ENCODE assay signal across 8 mouse cellular contexts in the genomic region with DNA sequence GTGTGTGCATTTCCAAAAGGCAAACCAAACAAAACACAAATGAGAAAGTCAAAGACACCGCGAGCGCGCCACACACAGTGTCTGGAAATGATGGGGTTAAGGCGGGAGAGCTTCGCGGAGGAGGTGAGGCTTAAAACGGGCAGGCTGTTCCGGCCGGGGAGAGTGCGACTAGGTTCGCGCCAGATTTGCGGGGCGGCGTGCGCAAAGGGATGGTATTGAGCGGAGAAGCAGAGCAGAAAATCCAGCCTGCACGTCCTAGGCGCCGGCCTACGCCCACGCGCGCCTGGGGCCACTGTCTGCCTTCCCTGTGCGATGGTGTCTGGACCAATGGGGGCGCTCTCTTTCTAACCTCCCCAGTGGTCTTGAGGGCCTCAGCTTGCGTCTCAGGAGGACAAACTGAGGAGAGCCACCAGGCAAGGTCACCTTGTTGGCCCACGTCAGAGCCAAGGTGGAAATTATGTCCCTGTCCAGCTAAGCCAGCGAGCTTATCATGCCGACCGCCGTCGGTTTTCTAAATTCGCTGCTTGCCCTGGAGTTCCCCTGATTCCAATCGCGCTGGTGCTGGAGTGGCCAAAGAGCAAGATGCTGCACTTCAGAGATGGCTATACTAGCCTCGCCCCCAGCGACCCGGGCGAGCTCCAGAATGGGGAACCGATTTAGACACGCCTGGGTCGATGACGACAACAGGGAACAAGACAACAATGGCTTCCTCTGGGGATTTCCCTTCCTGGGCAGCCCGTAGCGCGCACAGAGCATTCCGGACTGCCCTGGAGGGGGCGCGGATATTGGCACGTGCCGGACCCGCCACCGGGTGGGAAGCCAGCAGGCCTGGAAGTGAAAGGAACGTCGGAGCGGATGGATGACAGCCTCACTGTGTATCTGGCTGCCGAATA. TPM values are rescaled to one million over a fixed set of nuclear protein-coding genes. Genes with fewer than 3 reads are reported as not detected.
DNase-seq lines count a peak whose midpoint lies in the region; ATAC-seq and TF ChIP-seq lines count a peak whose summit lies in the region.

No protein-coding gene starts in this region.

- no peak overlapping the region for H3K9ac ChIP-seq in embryonic facial prominence, embryonic 12.5 days
- peak overlapping the region; percentile 53 for H3K9ac ChIP-seq in heart, embryonic 16.5 days (ENCODE audit: low read length)
- H3K9ac ChIP-seq in kidney, postnatal 0 days (ENCODE audit: low read depth, low read length), result no peak overlapping the region
- H3K9ac ChIP-seq in lung, postnatal 0 days (replicated peaks; ENCODE audit: low read depth), result no peak overlapping the region
- 0 out of 2 replicates have a peak overlapping the region, but pooled peaks have one; percentile 30 for H3K9ac ChIP-seq in neural tube, embryonic 15.5 days (replicated peaks)

- TF ChIP-seq CTCF in kidney, postnatal 0 days (IDR thresholded peaks at IDR 0.05; ENCODE audit: low read depth), result peak; percentile 17; the same call in 1 of the 2 replicates
- peak; percentile 55 for TF ChIP-seq CTCF in lung, postnatal 0 days (IDR thresholded peaks at IDR 0.05)

- H3K27me3 ChIP-seq in embryonic facial prominence, embryonic 12.5 days, result peaks cover 94% of the 10 kb centered on the region
- peaks cover 84% of the 10 kb centered on the region for H3K27me3 ChIP-seq in heart, embryonic 16.5 days (ENCODE audit: control insufficient read depth, insufficient read depth, low read length)
- peaks cover 63% of the 10 kb centered on the region for H3K27me3 ChIP-seq in kidney, postnatal 0 days (ENCODE audit: insufficient read depth, low read length)
- peaks cover 58% of the 10 kb centered on the region for H3K27me3 ChIP-seq in lung, postnatal 0 days (replicated peaks; ENCODE audit: insufficient read depth, low read length)
- peaks cover 73% of the 10 kb centered on the region for H3K27me3 ChIP-seq in neural tube, embryonic 15.5 days (replicated peaks)

- no peak for ATAC-seq in embryonic facial prominence, embryonic 12.5 days (ENCODE audit: insufficient number of reproducible peaks, insufficient read depth, low FRiP score, low TSS enrichment)
- ATAC-seq in heart, embryonic 16.5 days (replicated peaks; ENCODE audit: extremely low read depth, insufficient read depth, low FRiP score), result peak; percentile 61
- no peak for ATAC-seq in kidney, postnatal 0 days (replicated peaks; ENCODE audit: low FRiP score, low read depth)
- ATAC-seq in lung, postnatal 0 days, result peak; percentile 83
- no peak for ATAC-seq in neural tube, embryonic 15.5 days (ENCODE audit: low FRiP score)

- no peaks in the 10 kb centered on the region for H3K9me3 ChIP-seq in embryonic facial prominence, embryonic 12.5 days
- H3K9me3 ChIP-seq in heart, embryonic 16.5 days (replicated peaks; ENCODE audit: control insufficient read depth, low read length), result no peaks in the 10 kb centered on the region; the same call in 1 of the 2 replicates
- H3K9me3 ChIP-seq in kidney, postnatal 0 days (replicated peaks; ENCODE audit: low read length), result no peaks in the 10 kb centered on the region
- no peaks in the 10 kb centered on the region for H3K9me3 ChIP-seq in lung, postnatal 0 days (ENCODE audit: low read length)
- H3K9me3 ChIP-seq in neural tube, embryonic 15.5 days (replicated peaks), result no peaks in the 10 kb centered on the region

- peak; percentile 50 to 62 for DNase-seq in layer of hippocampus, postnatal 14 days (ENCODE audit: low spot score in 2 of 2)
- DNase-seq in layer of hippocampus, adult 11-12 months (ENCODE audit: low spot score), result no peak
- DNase-seq in kidney, postnatal 0 days (ENCODE audit: low spot score), result peak; percentile 46
- DNase-seq in lung, postnatal 0 days (ENCODE audit: low spot score), result peak; percentile 76
- peak; percentile 61 for DNase-seq in thymus, postnatal 4 days

- H3K4me3 ChIP-seq in embryonic facial prominence, embryonic 12.5 days, result peak overlapping the region; percentile 23
- H3K4me3 ChIP-seq in heart, embryonic 16.5 days (ENCODE audit: low read length), result peak overlapping the region; percentile 54
- peak overlapping the region; percentile 29 for H3K4me3 ChIP-seq in kidney, postnatal 0 days (replicated peaks; ENCODE audit: low read depth, low read length)
- H3K4me3 ChIP-seq in lung, postnatal 0 days (ENCODE audit: low read depth, low read length), result peak overlapping the region; percentile 30
- peak overlapping the region; percentile 53 for H3K4me3 ChIP-seq in neural tube, embryonic 15.5 days (replicated peaks)

- H3K4me1 ChIP-seq in embryonic facial prominence, embryonic 12.5 days, result peaks cover 30% of the 10 kb centered on the region
- H3K4me1 ChIP-seq in heart, embryonic 16.5 days (ENCODE audit: control insufficient read depth, insufficient read depth, low read length), result peaks cover 26% of the 10 kb centered on the region
- H3K4me1 ChIP-seq in kidney, postnatal 0 days (replicated peaks; ENCODE audit: insufficient read depth, low read length), result peaks cover 24% of the 10 kb centered on the region
- peaks cover 15% of the 10 kb centered on the region for H3K4me1 ChIP-seq in lung, postnatal 0 days (ENCODE audit: insufficient read depth, low read depth, low read length)
- H3K4me1 ChIP-seq in neural tube, embryonic 15.5 days, result peaks cover 54% of the 10 kb centered on the region

- no peak overlapping the region for H3K27ac ChIP-seq in embryonic facial prominence, embryonic 12.5 days
- H3K27ac ChIP-seq in heart, embryonic 16.5 days (ENCODE audit: low read length), result no peak overlapping the region
- H3K27ac ChIP-seq in kidney, postnatal 0 days, result no peak overlapping the region
- no peak overlapping the region for H3K27ac ChIP-seq in lung, postnatal 0 days (ENCODE audit: low read length)
- H3K27ac ChIP-seq in neural tube, embryonic 15.5 days (replicated peaks), result no peak overlapping the region

- TF ChIP-seq EP300 in lung, postnatal 0 days (IDR thresholded peaks at IDR 0.05), result no peak

- WGBS in embryonic facial prominence, embryonic 12.5 days, result under 1% methylated on average over 59 of the region's 59 CpGs
- under 1% methylated on average over 59 of the region's 59 CpGs for WGBS in heart, embryonic 16.5 days
- WGBS in kidney, postnatal 0 days, result under 1% methylated on average over 59 of the region's 59 CpGs
- WGBS in lung, postnatal 0 days, result under 1% methylated on average over 58 of the region's 59 CpGs
- under 1% methylated on average over 59 of the region's 59 CpGs for WGBS in neural tube, embryonic 15.5 days

- no peaks in the 10 kb centered on the region for H3K36me3 ChIP-seq in embryonic facial prominence, embryonic 12.5 days
- no peaks in the 10 kb centered on the region for H3K36me3 ChIP-seq in heart, embryonic 16.5 days (ENCODE audit: control insufficient read depth, insufficient read depth)
- no peaks in the 10 kb centered on the region for H3K36me3 ChIP-seq in kidney, postnatal 0 days (ENCODE audit: insufficient read depth, low read length)
- H3K36me3 ChIP-seq in lung, postnatal 0 days (ENCODE audit: insufficient read depth, low read length), result no peaks in the 10 kb centered on the region
- no peaks in the 10 kb centered on the region for H3K36me3 ChIP-seq in neural tube, embryonic 15.5 days

- H3K4me2 ChIP-seq in embryonic facial prominence, embryonic 12.5 days (replicated peaks), result peak overlapping the region; percentile 35
- H3K4me2 ChIP-seq in heart, embryonic 16.5 days (ENCODE audit: low read depth, low read length), result peak overlapping the region; percentile 77
- H3K4me2 ChIP-seq in kidney, postnatal 0 days (ENCODE audit: low read length), result peak overlapping the region; percentile 53
- H3K4me2 ChIP-seq in lung, postnatal 0 days (replicated peaks; ENCODE audit: low read depth, low read length), result peak overlapping the region; percentile 54
- peak overlapping the region; percentile 68 for H3K4me2 ChIP-seq in neural tube, embryonic 15.5 days

RNA-seq across cellular contexts. Expression of a gene that starts 11.0 kb away (rescaled TPM):
- total RNA-seq in layer of hippocampus, postnatal 14 days (2021), result not detected
- not detected in 2 replicates for polyA plus RNA-seq in embryonic facial prominence, embryonic 12.5 days (2016; fragmentation: Nextera tagmentation; extraction: Ambion mirVana)
- polyA plus RNA-seq in heart, embryonic 16.5 days (2015; fragmentation: Nextera tagmentation; extraction: Ambion mirVana), result not detected in 2 replicates
- polyA plus RNA-seq in kidney, postnatal 0 days (2015; fragmentation: Nextera tagmentation; extraction: Ambion mirVana), result not detected in 2 replicates
- polyA plus RNA-seq in lung, postnatal 0 days (2015; fragmentation: Nextera tagmentation; extraction: Ambion mirVana), result not detected in 2 replicates
- polyA plus RNA-seq in neural tube, embryonic 15.5 days (2015; fragmentation: Nextera tagmentation; extraction: Ambion mirVana), result not detected in 2 replicates

RNA-seq across cellular contexts. Expression of a gene that starts 13.0 kb away (rescaled TPM):
- total RNA-seq in layer of hippocampus, postnatal 14 days (2021), result 10 to 100 TPM; 56.9 to 61.1 TPM
- 0.22 and 0.52 TPM in 2 replicates for polyA plus RNA-seq in embryonic facial prominence, embryonic 12.5 days (2016; fragmentation: Nextera tagmentation; extraction: Ambion mirVana)
- polyA plus RNA-seq in heart, embryonic 16.5 days (2015; fragmentation: Nextera tagmentation; extraction: Ambion mirVana), result 0.27 and 0.35 TPM in 2 replicates
- 1.1 TPM in 2 replicates for polyA plus RNA-seq in kidney, postnatal 0 days (2015; fragmentation: Nextera tagmentation; extraction: Ambion mirVana)
- not detected in 2 replicates for polyA plus RNA-seq in lung, postnatal 0 days (2015; fragmentation: Nextera tagmentation; extraction: Ambion mirVana)
- 44.9 and 55.5 TPM in 2 replicates for polyA plus RNA-seq in neural tube, embryonic 15.5 days (2015; fragmentation: Nextera tagmentation; extraction: Ambion mirVana)

RNA-seq across cellular contexts. Expression of a gene that starts 21.5 kb away (rescaled TPM):
- not detected for total RNA-seq in layer of hippocampus, postnatal 14 days (2021)
- 1.4 and 1.7 TPM in 2 replicates for polyA plus RNA-seq in embryonic facial prominence, embryonic 12.5 days (2016; fragmentation: Nextera tagmentation; extraction: Ambion mirVana)
- 8.1 and 11.2 TPM in 2 replicates for polyA plus RNA-seq in heart, embryonic 16.5 days (2015; fragmentation: Nextera tagmentation; extraction: Ambion mirVana)
- not detected in 2 replicates for polyA plus RNA-seq in kidney, postnatal 0 days (2015; fragmentation: Nextera tagmentation; extraction: Ambion mirVana)
- 0.49 and 0.55 TPM in 2 replicates for polyA plus RNA-seq in lung, postnatal 0 days (2015; fragmentation: Nextera tagmentation; extraction: Ambion mirVana)
- polyA plus RNA-seq in neural tube, embryonic 15.5 days (2015; fragmentation: Nextera tagmentation; extraction: Ambion mirVana), result 0.33 and 1.5 TPM in 2 replicates

RNA-seq across cellular contexts. Expression of a gene that starts 40.5 kb away (rescaled TPM):
- total RNA-seq in layer of hippocampus, postnatal 14 days (2021), result 10 to 100 TPM; 15.6 to 17.5 TPM
- polyA plus RNA-seq in embryonic facial prominence, embryonic 12.5 days (2016; fragmentation: Nextera tagmentation; extraction: Ambion mirVana), result 40.6 and 41.0 TPM in 2 replicates
- 14.4 and 18.4 TPM in 2 replicates for polyA plus RNA-seq in heart, embryonic 16.5 days (2015; fragmentation: Nextera tagmentation; extraction: Ambion mirVana)
- 11.8 and 13.9 TPM in 2 replicates for polyA plus RNA-seq in kidney, postnatal 0 days (2015; fragmentation: Nextera tagmentation; extraction: Ambion mirVana)
- 4.1 and 4.2 TPM in 2 replicates for polyA plus RNA-seq in lung, postnatal 0 days (2015; fragmentation: Nextera tagmentation; extraction: Ambion mirVana)
- polyA plus RNA-seq in neural tube, embryonic 15.5 days (2015; fragmentation: Nextera tagmentation; extraction: Ambion mirVana), result 11.6 and 13.5 TPM in 2 replicates

RNA-seq across cellular contexts. Expression of a gene that starts 43.6 kb away (rescaled TPM):
- not detected for total RNA-seq in layer of hippocampus, postnatal 14 days (2021)
- polyA plus RNA-seq in embryonic facial prominence, embryonic 12.5 days (2016; fragmentation: Nextera tagmentation; extraction: Ambion mirVana), result not detected in 2 replicates
- polyA plus RNA-seq in heart, embryonic 16.5 days (2015; fragmentation: Nextera tagmentation; extraction: Ambion mirVana), result not detected in 2 replicates
- polyA plus RNA-seq in kidney, postnatal 0 days (2015; fragmentation: Nextera tagmentation; extraction: Ambion mirVana), result 0.31 TPM in 1 of 2 replicates, not detected in the other
- polyA plus RNA-seq in lung, postnatal 0 days (2015; fragmentation: Nextera tagmentation; extraction: Ambion mirVana), result not detected in 2 replicates
- 0.41 TPM in 1 of 2 replicates, not detected in the other for polyA plus RNA-seq in neural tube, embryonic 15.5 days (2015; fragmentation: Nextera tagmentation; extraction: Ambion mirVana)

Comparison
In these comparisons a context has a peak if more than half of its experiments do, and no peak if none do; other contexts are left out.
1. ATAC-seq: peak in heart, embryonic 16.5 days (single experiment) and lung, postnatal 0 days (single experiment); none in embryonic facial prominence, embryonic 12.5 days (single experiment), kidney, postnatal 0 days (single experiment) and neural tube, embryonic 15.5 days (single experiment).
2. H3K9ac ChIP-seq: peak in heart, embryonic 16.5 days (single experiment) and neural tube, embryonic 15.5 days (single experiment); none in embryonic facial prominence, embryonic 12.5 days (single experiment), kidney, postnatal 0 days (single experiment) and lung, postnatal 0 days (single experiment).
3. RNA of a gene that starts 13.0 kb away (polyA plus RNA-seq): 44.9 to 55.5 TPM in neural tube, embryonic 15.5 days; 1.1 TPM in kidney, postnatal 0 days, 0.27 to 0.35 TPM in heart, embryonic 16.5 days, 0.22 to 0.52 TPM in embryonic facial prominence, embryonic 12.5 days and not detected in lung, postnatal 0 days; every median in the first group is over 10 times any median in the second.
4. Peak in every context shown above with its lines, with median percentiles within 50 percentile points of each other: H3K4me2 ChIP-seq and H3K4me3 ChIP-seq.